Mouse (Mus musculus) stomach, postnatal 0 days (tissue): ENCODE results near the gene Gpr18. TPM values are rescaled to one million over a fixed set of nuclear protein-coding genes. Genes with fewer than 3 reads are reported as not detected.
A peak's percentile ranks its signal among the peaks of the same experiment; 100 is the strongest.

Source experiments
- ATAC-seq: fragments of 200-750 bp; cut with Nextera tagmentation; 2 replicates; pipeline ENCODE4 v1.8.0; 2017; ENCODE audit not compliant: low FRiP score, low TSS enrichment
- DNase-seq: peaks from one replicate; pipeline ENCODE4 v3.0.0-alpha.2; 2016; ENCODE audit warnings: low spot score
- H3K27ac ChIP-seq: fragments of 300-500 bp; sonication (generic); replicated peaks from 2 replicates; pipeline ENCODE4 v1.5.1; 2014; ENCODE audit warnings: mild to moderate bottlenecking, control low read depth
- H3K27me3 ChIP-seq: fragments of 300-500 bp; sonication (generic); 2 replicates; pipeline ENCODE4 v1.6.1; 2014; ENCODE audit warnings: low read length; ENCODE audit not compliant: control insufficient read depth, insufficient read depth
- H3K36me3 ChIP-seq: fragments of 300-500 bp; sonication (generic); 2 replicates; pipeline ENCODE4 v1.6.1; 2014; ENCODE audit warnings: low read length, mixed read lengths; ENCODE audit not compliant: control insufficient read depth, insufficient read depth
- H3K4me1 ChIP-seq: fragments of 300-500 bp; sonication (generic); replicated peaks from 2 replicates; pipeline ENCODE4 v1.6.1; 2014; ENCODE audit warnings: antibody characterized with exemption; ENCODE audit not compliant: control insufficient read depth, insufficient read depth
- H3K4me2 ChIP-seq: fragments of 300-500 bp; sonication (generic); replicated peaks from 2 replicates; pipeline ENCODE4 v1.6.1; 2014; ENCODE audit warnings: low read depth, mild to moderate bottlenecking, control low read depth, moderate library complexity
- H3K4me3 ChIP-seq: fragments of 300-500 bp; sonication (generic); 2 replicates; pipeline ENCODE4 v1.5.1; 2014; ENCODE audit warnings: low read depth, low read length, control low read depth
- H3K9ac ChIP-seq: fragments of 300-500 bp; sonication (generic); 2 replicates; pipeline ENCODE4 v1.6.1; 2014; ENCODE audit warnings: mild to moderate bottlenecking, low read length, control low read depth, mixed read lengths
- H3K9me3 ChIP-seq: fragments of 300-500 bp; sonication (generic); 2 replicates; pipeline ENCODE4 v1.6.1; 2016; ENCODE audit warnings: low read length; ENCODE audit not compliant: control insufficient read depth
- CTCF ChIP-seq: IDR thresholded peaks from 2 replicates; pipeline ENCODE4 v1.5.1; 2016; ENCODE audit warnings: antibody characterized with exemption, low read depth, mild to moderate bottlenecking, moderate library complexity
- EP300 ChIP-seq: optimal IDR thresholded peaks from 2 replicates; pipeline ENCODE3; 2016; ENCODE audit warnings: antibody characterized with exemption
- WGBS: fragments of 180-500 bp; shearing (Covaris S2); extraction: QIAGEN DNeasy Blood & Tissue Kit; methylation state at CpG from one replicate; pipeline ENCODE4 v1.1.7; 2014; 5-methylcytosine and 5-hydroxymethylcytosine counted together
- polyA plus RNA-seq: library from polyadenylated mRNA; unstranded; fragments of >200 nt; fragmentation: Nextera tagmentation; extraction: Ambion mirVana; gene quantifications from 2 replicates; pipeline ENCODE4 v1.2.1, GENCODE M21; 2015

Gene Gpr18
- polyA plus RNA-seq: 0.06 and 0.08 TPM in 2 replicates

DNA sequence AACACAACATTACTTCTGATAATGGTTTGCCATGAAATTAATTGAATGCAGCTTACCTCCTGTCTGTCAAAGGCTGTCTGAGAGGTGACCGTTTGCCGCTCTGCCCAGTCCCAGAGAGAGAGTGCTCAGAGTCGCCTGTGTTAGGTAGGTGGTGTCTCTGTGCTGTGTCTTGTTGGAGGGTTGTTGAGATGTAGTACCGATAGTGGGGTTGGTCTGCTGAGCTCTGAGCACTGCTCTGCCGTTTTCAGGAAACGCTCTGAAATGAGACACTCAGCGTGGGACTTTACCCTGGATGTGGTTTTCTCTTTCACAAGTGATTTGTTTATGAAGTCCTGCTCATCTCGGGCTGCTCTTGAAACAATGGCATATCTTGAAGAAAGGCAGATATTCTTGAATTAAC is at the start of gene Gpr18:
Gene Gpr18 (minus strand): TSS at position 161 of the 400 bp plus-strand sequence.
- Histone ChIP-seq H3K4me3 (no peak within 1 kb of the TSS), H3K9me3 (no peaks in the 10 kb centered on the region), H3K9ac (no peak within 1 kb of the TSS), H3K4me1 (no peaks in the 10 kb centered on the region), H3K36me3 (peaks cover 3% of the 10 kb centered on the region), H3K4me2 (no peak within 1 kb of the TSS), H3K27ac (no peak within 1 kb of the TSS), H3K27me3 (no peaks in the 10 kb centered on the region)
- TF ChIP-seq CTCF: no peak
- TF ChIP-seq EP300: no peak
- ATAC-seq (no peak), DNase-seq (no peak)
- WGBS: 74% methylated on average over 8 of the region's 8 CpGs

DNA sequence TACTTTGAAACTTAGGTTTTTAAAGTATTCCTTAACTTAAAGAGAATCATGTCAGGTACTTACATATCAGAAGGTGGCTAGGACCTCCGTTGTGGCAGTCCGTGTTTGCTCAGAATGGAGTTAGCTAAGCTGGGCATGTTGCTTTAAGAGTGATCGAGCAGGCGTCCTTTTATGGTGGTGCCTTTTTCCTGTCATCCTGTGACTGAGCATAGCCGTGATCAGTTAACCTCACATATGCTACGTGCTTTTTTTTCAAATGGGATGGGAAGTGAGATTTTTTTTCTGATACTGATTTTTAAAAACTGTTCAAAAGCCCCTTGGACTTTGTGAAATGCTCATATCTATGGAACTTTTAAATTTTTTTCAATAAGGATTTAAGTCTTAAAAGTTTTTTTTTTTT is 49.4 kb upstream of the Gpr18 start, which contains the start of gene Gpr183:
Gene Gpr183 (minus strand): TSS at position 206 of the 400 bp plus-strand sequence.
- H3K36me3 ChIP-seq: no peaks in the 10 kb centered on the region
- TF ChIP-seq CTCF: no peak
- TF ChIP-seq EP300: no peak
- H3K4me2 ChIP-seq: peak within 1 kb of the TSS; percentile 28
- no peak within 1 kb of the TSS for H3K9ac ChIP-seq
- ATAC-seq (no peak), DNase-seq (no peak)
- H3K27ac ChIP-seq: no peak within 1 kb of the TSS
- H3K27me3 ChIP-seq: no peaks in the 10 kb centered on the region
- H3K9me3 ChIP-seq: no peaks in the 10 kb centered on the region
- H3K4me3 ChIP-seq: 0 out of 2 replicates have a peak within 1 kb of the TSS, but pooled peaks have one; percentile 6
- 32% methylated on average over 6 of the region's 6 CpGs for WGBS
- H3K4me1 ChIP-seq: peaks cover 6% of the 10 kb centered on the region; the same call in 1 of the 2 replicates

DNA sequence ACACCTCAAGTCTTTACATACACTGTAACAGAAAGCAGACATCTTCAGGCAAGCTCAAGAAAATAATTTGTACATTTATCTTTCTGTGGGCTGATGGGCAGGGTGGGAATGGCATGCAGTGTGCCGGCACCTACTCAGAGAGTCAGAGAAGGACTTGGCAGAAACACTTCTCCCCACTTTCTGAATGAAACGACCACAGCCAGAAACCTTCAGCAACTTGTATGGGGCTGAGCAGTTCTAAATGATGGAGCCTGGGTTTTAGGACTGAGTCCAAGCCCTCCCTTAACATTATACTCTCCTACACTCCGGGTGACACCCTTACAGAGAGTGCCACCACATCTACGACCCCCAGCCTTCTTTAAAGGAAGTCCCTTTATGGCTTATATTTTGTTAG is 48.4 kb upstream of the Gpr18 start:
- Histone ChIP-seq H3K36me3 (no peaks in the 10 kb centered on the region), H3K4me1 (peaks cover 6% of the 10 kb centered on the region; the same call in 1 of the 2 replicates), H3K27ac (peak overlapping the region; percentile 30; the same call in 1 of the 2 replicates), H3K27me3 (no peaks in the 10 kb centered on the region), H3K4me3 (no peak overlapping the region), H3K9ac (no peak overlapping the region), H3K4me2 (peak overlapping the region; percentile 28), H3K9me3 (no peaks in the 10 kb centered on the region)
- TF ChIP-seq CTCF: no peak
- no peak for TF ChIP-seq EP300
- WGBS: 19% methylated on average over 4 of the region's 4 CpGs
- ATAC-seq (no peak), DNase-seq (no peak)

DNA sequence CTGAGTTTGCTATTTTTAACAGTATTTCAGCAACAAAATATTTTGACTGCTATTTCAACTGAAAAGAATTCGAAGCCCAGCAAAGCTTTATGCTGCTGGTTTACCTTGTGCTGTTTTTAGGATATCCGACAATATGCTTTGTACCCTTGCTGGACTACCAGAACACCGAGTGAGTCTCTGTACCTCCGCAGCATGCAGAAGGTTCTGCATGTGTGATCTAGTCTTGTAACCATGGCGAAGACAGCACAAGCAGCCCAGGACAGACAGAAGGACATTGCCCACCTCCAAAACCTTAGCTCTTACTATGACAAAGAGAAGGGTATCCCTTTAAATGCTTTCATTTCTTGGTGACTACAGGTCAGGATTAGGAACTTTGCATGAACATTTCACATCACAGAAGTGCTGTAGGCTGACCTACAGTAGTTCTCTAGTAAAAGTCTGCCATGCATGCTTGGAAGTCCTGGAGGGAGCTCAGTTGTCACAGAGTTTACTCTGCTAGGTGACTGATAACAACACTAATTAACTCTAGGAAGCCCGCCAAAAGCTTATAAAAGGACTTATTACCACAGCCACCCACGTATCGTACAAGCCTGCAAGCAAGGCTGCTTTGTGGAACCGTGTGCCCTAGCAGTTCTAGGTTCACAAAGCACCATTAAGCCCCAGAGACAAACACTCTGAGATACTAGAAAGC is 47.8 kb upstream of the Gpr18 start:
- WGBS: 46% methylated on average over 9 of the region's 9 CpGs
- Histone ChIP-seq H3K9ac (no peak overlapping the region), H3K27ac (peak overlapping the region; percentile 30; the same call in 1 of the 2 replicates), H3K4me3 (no peak overlapping the region), H3K4me2 (peak overlapping the region; percentile 28), H3K4me1 (peaks cover 6% of the 10 kb centered on the region; the same call in 1 of the 2 replicates), H3K27me3 (no peaks in the 10 kb centered on the region), H3K36me3 (no peaks in the 10 kb centered on the region), H3K9me3 (no peaks in the 10 kb centered on the region)
- DNase-seq (no peak), ATAC-seq (peak; percentile 24; the same call in 1 of the 2 replicates)
- no peak for TF ChIP-seq CTCF

DNA sequence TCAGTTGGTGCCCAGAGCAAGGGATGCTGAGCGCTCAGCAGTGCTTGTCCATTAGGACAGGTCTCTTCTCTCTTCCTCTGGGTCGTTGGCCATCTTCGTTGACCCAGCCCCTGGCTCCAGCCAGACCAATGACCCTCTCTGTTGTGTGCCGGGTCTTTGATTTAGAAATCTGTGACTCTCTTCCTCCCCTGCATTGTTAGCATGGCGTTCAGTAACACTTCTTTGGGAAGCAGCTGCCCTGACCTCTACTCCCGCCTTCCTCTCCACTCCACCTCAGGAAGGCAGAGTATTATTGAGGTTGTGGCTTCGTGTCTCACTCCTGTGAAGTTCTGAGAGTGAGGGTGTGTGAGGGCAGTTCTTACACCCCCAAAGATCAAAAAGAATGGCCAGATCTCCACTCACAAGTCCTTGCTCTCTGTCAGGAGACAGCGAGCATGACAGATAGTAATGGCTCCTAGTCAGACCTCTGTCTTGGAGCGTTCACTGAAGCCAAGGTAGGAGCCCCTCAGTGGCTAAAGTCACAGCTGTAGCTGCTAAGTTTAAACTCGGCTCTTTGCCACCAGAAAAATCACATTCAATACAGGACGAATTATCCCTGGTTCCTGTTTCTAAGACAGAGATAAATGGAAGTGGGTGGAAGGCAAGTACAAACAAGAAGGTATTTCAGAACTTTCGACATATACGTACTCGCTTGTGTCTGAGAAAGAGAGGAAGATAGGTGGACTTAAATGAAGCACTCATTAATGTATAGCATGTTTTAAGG is 46.7 kb upstream of the Gpr18 start:
- Histone ChIP-seq H3K9ac (no peak overlapping the region), H3K27ac (0 out of 2 replicates have a peak overlapping the region, but pooled peaks have one; percentile 13)
- no peak for DNase-seq

More for the DNA sequence above, 46.7 kb upstream of the Gpr18 start:
- Histone ChIP-seq H3K27me3 (no peaks in the 10 kb centered on the region), H3K4me3 (no peak overlapping the region), H3K4me1 (peaks cover 6% of the 10 kb centered on the region; the same call in 1 of the 2 replicates), H3K9me3 (no peaks in the 10 kb centered on the region), H3K4me2 (no peak overlapping the region), H3K36me3 (no peaks in the 10 kb centered on the region)
- no peak for ATAC-seq
- WGBS: 60% methylated on average over 14 of the region's 14 CpGs
- TF ChIP-seq CTCF: no peak
- no peak for TF ChIP-seq EP300
